Mouse (Mus musculus): ENCODE results near the gene Ccna2.
"Not testable (repeated sequence)": the region's sequence is repeated elsewhere in the genome, so short reads cannot be mapped to it uniquely, and the experiment has no call there.

Gene Ccna2

DNA sequence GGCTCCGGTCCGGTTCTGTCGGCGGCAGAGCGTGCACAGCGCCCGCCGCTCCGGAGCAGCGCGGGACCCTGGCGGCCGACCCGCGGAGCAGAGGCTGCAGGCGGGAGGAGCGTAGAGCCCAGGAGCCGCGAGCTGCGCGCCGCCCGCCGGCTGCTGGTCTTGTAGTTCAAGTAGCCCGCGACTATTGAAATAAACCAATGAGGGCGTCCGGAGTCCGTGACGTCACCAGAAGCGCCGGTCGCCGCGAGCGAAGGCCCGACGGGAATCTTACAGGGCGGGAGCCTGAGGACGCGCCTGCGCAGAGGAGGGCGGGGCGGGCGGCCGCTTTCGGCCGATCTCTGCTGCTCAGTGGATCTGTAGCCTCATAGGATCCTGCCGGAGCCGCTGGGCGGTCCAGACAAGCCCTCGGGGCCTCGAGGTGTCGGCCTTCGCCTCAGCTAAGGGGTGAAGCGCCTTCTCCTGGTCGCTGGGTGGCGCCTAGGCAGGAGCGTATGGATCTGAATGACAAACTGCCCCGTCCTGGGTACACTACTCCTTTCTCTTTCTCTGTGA is at the start of gene Ccna2:
Gene Ccna2 (minus strand): TSS at position 324 of the 552 bp plus-strand sequence.
- DNase-seq (ENCODE audit: low spot score) = peak; percentile 98

DNA sequence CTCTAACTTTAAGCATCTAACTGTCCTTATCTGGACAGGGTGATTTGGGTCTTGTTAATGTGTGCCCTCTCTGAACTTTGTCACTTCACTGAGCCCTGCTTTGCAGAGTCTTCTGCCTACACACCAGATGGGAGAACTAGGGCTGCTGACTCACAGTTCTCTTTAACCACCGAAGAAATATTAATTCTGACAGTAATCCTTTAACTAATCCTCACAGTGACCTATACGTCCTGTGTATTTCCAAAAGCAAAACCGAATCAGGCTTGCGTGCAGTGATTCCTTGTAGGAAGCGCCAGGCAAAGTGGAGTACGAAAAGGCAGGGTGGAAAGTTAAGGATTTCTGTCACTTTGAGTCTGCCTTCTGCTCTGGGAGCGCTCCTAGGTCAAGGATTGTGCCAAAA is 46.2 kb upstream of the Ccna2 start:
- DNase-seq (ENCODE audit: low spot score) = no peak

DNA sequence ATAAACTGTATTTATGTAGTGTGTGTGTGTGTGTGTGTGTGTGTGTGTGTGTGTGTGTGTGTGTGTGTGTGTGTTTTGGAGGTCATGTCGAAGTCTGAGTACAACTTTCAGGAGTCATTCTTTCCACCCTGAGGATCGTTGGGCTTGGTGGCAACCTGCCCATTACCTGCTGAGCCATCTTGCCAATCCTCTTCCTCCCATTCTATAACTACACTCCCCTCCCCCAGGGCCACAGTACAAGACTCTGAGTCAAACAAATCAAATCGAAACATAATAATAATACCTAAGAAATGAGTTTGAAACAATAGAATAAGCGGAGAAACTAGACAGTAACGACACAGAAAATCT is 41.9 kb upstream of the Ccna2 start:
- DNase-seq (ENCODE audit: low spot score) = no peak

DNA sequence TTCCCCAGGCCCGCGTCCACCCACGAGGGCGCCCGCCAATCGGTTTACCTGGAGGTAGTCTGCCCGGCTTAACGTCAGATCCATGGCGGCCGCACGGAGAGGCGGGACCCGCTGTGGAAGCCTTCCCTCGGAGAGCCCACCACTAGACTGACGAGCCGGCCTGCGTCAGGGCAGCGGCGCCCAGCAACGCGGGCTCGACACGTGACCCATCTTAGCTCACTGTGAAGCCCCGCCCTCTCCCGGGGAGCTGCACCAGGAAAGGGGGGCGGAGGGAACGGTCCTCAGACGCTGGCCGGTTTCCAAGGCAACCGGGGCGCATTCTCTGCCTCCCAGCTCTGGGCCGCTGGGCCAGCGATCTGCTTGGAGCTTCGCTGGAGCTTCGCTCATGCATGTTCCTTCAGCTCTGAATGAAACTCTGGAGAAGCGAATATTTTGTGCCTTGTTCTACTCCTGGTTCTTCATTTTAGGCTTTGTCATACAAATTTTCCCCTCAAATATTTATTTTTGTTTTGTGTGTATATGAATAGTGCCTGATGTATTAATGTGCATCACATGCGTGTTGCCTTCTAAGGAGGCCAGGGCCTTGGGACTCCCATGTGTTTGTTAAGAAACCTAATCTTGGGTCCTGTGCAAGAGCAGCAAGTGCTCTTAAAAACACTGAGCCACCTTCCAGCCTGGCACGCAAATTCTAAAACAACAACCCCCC is 41.4 kb upstream of the Ccna2 start, which contains the start of gene Bbs7:
Gene Bbs7 (minus strand): TSS at position 276 of the 706 bp plus-strand sequence.
- peak; percentile 93 for DNase-seq (ENCODE audit: low spot score)

DNA sequence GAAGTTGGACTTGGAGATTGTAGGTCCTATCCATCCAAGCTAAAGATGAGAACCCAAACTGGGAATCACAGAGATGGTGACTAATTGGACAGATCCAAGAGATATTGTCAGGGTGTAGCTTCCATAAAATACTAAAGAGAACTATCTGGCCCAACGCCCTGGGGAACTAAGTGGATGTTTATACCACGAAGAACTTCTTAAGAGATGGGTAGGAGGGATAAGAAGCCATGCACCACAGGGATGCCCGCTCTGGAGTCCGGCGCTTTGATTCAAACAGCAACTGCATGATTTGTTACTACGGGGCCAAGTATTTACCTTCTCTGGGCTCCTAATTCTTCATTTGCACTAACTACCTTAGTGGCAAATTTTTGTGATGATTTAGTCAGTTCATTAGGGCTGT is 40.7 kb upstream of the Ccna2 start:
- no peak for DNase-seq (ENCODE audit: low spot score)

GRCm38 (mm10) chr3:36605894-36606783 is 34.2 kb upstream of the Ccna2 start:
- no peak for DNase-seq (ENCODE audit: low spot score)

DNA sequence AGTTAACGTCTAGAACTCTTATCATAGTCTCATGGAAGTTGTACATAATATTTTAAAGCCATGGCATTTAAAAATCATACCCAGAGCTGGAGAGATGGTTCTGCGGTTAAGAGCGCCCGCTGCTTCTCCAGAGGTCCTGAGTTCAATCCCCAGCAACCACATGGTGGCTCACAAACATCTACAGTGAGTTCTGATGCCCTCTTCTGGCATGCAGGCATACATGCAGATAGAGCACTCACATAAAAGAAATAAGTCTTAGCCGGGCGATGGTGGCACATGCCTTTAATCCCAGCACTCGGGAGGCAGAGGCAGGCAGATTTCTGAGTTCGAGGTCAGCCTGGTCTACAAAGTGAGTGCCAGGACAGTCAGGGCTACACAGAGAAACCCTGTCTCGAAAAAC is 27.8 kb upstream of the Ccna2 start:
- not testable (repeated sequence) for DNase-seq (ENCODE audit: low spot score)

- no peak for DNase-seq (ENCODE audit: low spot score)
These were observed 26.9 kb upstream of the Ccna2 start for GRCm38 (mm10) chr3:36598811-36599210.

GRCm38 (mm10) chr3:36571361-36571826 is 556 bp downstream of the Ccna2 start:
- no peak for DNase-seq (ENCODE audit: low spot score)

GRCm38 (mm10) chr3:36569836-36570235 is 2.1 kb downstream of the Ccna2 start:
- no peak for DNase-seq (ENCODE audit: low spot score)

DNA sequence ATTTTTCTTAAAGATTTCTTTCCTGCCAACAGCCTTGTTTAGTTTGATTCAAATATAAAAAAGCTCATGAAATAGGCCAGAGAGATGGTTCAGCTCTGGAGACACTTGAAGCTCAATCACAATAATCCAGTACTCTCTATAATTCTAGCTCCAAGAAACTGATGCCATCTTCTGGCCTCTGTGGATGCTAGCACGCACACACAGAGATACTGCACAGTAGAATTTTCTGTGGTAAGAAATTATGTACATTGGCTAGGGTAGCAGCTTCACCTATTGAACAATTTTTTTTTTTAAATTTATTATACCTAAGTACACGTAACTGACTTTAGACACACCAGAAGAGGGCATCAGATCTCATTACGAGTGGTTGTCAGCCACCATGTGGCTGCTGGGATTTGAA is 8.3 kb downstream of the Ccna2 start:
- no peak for DNase-seq (ENCODE audit: low spot score)

DNA sequence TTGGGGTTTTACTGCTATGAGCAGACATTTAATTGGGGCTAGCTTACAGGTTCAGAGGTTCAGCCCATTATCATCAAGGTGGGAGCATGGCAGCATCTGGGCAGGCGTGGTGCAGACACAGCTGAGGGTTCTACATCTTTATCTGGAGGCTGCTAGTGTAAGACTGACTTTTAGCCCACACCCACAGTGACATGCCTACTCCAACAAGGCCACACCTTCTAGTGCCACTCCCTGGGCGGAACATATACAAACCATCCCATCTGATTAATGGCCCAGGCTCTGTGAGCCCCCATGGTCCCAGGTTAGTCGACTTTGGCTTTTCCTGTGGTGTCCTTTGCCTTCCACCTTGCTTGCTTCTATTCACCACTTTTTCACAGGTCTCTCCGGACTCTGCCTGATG is 12.3 kb downstream of the Ccna2 start:
- DNase-seq (ENCODE audit: low spot score) = no peak

DNA sequence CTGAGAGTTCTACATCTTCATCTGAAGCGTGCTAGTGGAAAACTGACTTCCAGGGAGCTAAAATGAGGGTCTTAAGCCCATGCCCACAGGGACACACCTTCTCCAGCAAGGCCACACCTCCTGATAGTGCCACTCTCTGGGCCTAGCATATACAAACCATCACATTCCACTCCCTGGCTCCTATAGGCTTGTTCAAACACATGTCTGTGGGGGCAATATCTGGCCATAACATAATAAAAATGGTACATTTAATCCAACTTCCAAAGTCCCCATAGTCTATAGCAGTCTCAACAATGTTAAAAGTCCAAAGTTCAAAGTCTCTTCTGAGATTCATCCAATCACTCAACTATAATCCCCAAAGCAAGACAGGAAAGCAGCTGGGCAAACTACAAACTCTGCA is 14.3 kb downstream of the Ccna2 start:
- no peak for DNase-seq (ENCODE audit: low spot score)

GRCm38 (mm10) chr3:36552406-36553047 is 19.4 kb downstream of the Ccna2 start, which contains the start of gene Exosc9:
Gene Exosc9 (plus strand): TSS chr3:36552606.
- DNase-seq (ENCODE audit: low spot score) = peak; percentile 83

DNA sequence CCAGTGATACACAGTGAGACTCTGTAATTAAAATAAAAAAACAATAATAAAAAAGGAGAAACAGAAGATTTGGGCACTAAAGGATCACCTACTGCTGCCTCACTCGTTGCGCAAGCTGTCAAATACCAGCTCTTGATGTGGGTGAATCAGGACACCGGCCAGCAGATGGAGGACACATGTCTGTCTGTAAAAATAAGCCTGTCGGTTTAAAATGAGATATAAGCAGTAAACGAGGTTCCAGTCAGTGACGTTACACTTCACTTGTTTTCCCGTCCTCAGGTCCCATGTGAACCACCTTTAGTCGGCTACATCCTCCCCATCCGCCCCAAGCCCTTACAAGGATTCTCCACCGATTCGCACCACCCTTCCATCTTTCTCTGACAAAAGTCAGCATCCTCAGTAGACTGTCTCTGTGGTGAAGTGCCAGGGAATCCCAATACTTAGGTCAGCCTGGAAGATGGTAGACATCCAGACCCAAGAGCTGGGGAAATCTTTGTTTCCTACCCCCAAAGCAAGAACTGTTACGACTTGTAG is 20.0 kb downstream of the Ccna2 start:
- no peak for DNase-seq (ENCODE audit: low spot score)

GRCm38 (mm10) chr3:36551343-36551742 is 20.6 kb downstream of the Ccna2 start:
- DNase-seq (ENCODE audit: low spot score) = no peak

GRCm38 (mm10) chr3:36544961-36545360 is 27.0 kb downstream of the Ccna2 start:
- DNase-seq (ENCODE audit: low spot score) = no peak

GRCm38 (mm10) chr3:36541399-36541798 is 30.6 kb downstream of the Ccna2 start:
- DNase-seq (ENCODE audit: low spot score) = no peak

GRCm38 (mm10) chr3:36540756-36541155 is 31.2 kb downstream of the Ccna2 start:
- DNase-seq (ENCODE audit: low spot score) = no peak

DNA sequence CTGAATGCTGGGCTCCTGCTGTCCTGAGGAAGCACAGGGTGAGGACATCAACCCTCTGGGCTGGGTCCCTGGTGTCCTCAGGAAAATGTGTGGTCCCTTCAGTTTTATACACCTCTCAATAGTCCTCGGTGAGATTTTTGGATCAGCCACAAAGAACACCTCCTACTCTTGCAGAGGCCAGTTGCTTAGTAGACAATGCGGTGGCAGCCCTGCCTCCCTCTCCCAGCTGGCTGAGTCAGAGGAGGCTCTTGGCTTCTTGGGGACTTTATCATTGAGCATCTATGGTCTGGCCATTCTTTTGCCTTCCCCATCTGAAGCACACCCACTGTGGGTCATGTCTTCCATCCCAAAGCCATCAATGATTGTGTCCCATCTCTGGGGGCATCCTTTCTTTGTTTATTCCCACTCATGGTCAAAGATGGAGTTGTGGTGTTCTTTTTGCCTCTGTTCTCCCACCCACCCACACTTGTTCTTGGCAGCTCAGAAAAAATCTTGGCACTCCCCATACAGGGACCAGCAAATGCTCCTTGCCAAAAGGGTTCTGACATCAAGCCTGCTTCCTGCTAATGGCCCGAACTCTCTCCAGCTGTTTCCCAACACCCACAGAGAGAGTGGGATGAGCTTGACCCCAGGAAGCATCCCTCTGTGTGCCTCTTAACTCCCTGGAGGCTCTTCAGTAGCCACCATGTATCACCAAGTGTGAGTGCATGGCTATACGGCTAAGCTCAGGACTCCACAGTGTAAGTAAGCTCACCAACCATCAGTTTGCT is 34.1 kb downstream of the Ccna2 start:
- DNase-seq (ENCODE audit: low spot score) = no peak

- no peak for DNase-seq (ENCODE audit: low spot score)
These were observed 35.9 kb downstream of the Ccna2 start for GRCm38 (mm10) chr3:36536041-36536440.
